Mouse (Mus musculus) lung, embryonic 16.5 days (tissue): Measurements from ENCODE around the gene Fam222b. TPM values are rescaled to one million over a fixed set of nuclear protein-coding genes. Genes with fewer than 3 reads are reported as not detected.

Source experiments
- ATAC-seq: fragments of 200-750 bp; cut with Nextera tagmentation; 2 replicates; pipeline ENCODE4 v1.8.0; 2017; ENCODE audit warnings: low read depth, mild to moderate bottlenecking, moderate library complexity
- H3K27ac ChIP-seq: fragments of 300-500 bp; sonication (generic); 2 replicates; pipeline ENCODE4 v1.5.1; 2014; ENCODE audit warnings: mild to moderate bottlenecking, control low read depth, low read length
- H3K27me3 ChIP-seq: fragments of 300-500 bp; sonication (generic); 2 replicates; pipeline ENCODE4 v1.6.1; 2014; ENCODE audit warnings: low read depth, low read length, mixed read lengths; ENCODE audit not compliant: control insufficient read depth, insufficient read depth
- H3K36me3 ChIP-seq: fragments of 300-500 bp; sonication (generic); 2 replicates; pipeline ENCODE4 v1.6.1; 2014; ENCODE audit warnings: low read length; ENCODE audit not compliant: control insufficient read depth, insufficient read depth
- H3K4me1 ChIP-seq: fragments of 300-500 bp; sonication (generic); replicated peaks from 2 replicates; pipeline ENCODE4 v1.6.1; 2014; ENCODE audit warnings: low read length, mixed read lengths; ENCODE audit not compliant: control insufficient read depth, insufficient read depth
- H3K4me2 ChIP-seq: fragments of 300-500 bp; sonication (generic); 2 replicates; pipeline ENCODE4 v1.6.1; 2014; ENCODE audit warnings: low read depth, low read length, control low read depth
- H3K4me3 ChIP-seq: fragments of 300-500 bp; sonication (generic); 2 replicates; pipeline ENCODE4 v1.5.1; 2014; ENCODE audit warnings: mild to moderate bottlenecking, low read length, control low read depth
- H3K9ac ChIP-seq: fragments of 300-500 bp; sonication (generic); 2 replicates; pipeline ENCODE4 v1.6.1; 2014; ENCODE audit warnings: low read length, control low read depth
- H3K9me3 ChIP-seq: fragments of 300-500 bp; sonication (generic); 2 replicates; pipeline ENCODE4 v1.6.1; 2016; ENCODE audit warnings: low read length; ENCODE audit not compliant: control insufficient read depth
- WGBS: fragments of 180-500 bp; shearing (Covaris S2); extraction: QIAGEN DNeasy Blood & Tissue Kit; methylation state at CpG from one replicate; pipeline ENCODE4 v1.1.7; 2014; 5-methylcytosine and 5-hydroxymethylcytosine counted together
- polyA plus RNA-seq: library from polyadenylated mRNA; unstranded; fragments of >200 nt; fragmentation: Nextera tagmentation; extraction: Ambion mirVana; gene quantifications from 2 replicates; pipeline ENCODE4 v1.2.1, GENCODE M21; 2015

Gene Fam222b
- polyA plus RNA-seq, 1 experiment from 2014 or later: 17.1 TPM

DNA sequence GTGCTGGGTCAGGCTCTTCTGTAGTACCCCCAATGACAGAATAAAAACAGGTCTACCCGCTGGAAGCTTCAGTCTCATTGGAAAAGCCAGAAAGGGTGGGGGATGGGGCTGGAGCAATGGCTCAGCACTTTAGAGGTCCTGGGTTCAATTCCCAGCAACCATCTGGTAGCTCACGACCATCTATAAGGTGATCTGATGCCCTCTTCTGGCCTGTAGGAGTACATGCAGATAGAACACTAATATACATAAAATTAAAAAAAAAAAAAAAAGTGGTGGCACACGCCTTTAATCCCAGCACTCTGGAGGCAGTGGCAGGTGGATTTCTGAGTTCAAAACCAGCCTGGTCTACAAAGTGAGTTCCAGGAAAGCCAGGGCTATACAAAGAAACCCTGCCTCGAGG is 76.9 kb downstream of the Fam222b start:
- WGBS: 71% methylated on average over 4 of the region's 4 CpGs

DNA sequence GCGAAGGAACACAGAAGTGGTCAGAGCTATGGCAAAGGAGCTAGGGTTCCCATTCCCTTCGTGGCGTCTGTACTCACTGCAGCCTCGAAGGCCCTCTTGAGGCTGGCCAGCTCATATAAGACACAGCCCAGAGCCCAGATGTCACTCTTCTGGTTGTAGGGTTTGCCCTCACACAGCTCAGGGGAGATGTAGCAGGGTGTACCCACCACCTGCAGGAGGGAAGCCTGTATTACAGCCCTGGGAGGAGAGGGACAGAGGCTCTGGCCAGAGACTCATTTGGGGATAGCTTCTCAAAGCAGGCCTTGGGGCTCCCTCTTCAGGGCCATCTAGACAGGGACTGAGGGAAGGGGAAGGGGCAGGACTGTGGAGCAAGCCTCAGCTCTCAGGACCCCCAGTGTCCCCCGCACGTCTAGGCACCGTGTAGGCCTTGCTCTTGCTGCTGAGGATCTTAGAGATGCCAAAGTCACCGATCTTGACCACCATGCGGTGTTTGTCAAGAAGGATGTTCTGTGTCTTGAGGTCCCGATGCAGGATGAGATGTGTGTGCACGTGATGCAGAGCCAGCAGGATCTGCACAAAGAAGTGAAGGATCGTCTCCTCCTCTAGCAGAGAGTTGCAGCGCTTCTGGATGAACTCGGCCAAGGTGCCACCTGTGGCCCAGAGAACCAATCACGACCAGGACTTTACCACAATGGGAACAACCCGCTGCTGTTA is 77.7 kb downstream of the Fam222b start:
- H3K9ac ChIP-seq: no peak overlapping the region
- peaks cover 3% of the 10 kb centered on the region for H3K4me1 ChIP-seq
- no peaks in the 10 kb centered on the region for H3K27me3 ChIP-seq
- no peak overlapping the region for H3K4me3 ChIP-seq
- ATAC-seq: no peak
- H3K36me3 ChIP-seq: no peaks in the 10 kb centered on the region
- WGBS: 78% methylated on average over 16 of the region's 16 CpGs
- no peaks in the 10 kb centered on the region for H3K9me3 ChIP-seq
- no peak overlapping the region for H3K4me2 ChIP-seq
- H3K27ac ChIP-seq: no peak overlapping the region

More for the DNA sequence above, 76.9 kb downstream of the Fam222b start:
- Histone ChIP-seq H3K4me1 (peaks cover 10% of the 10 kb centered on the region), H3K4me2 (no peak overlapping the region), H3K9me3 (no peaks in the 10 kb centered on the region), H3K36me3 (no peaks in the 10 kb centered on the region), H3K4me3 (no peak overlapping the region), H3K9ac (no peak overlapping the region), H3K27ac (no peak overlapping the region), H3K27me3 (no peaks in the 10 kb centered on the region)
- ATAC-seq: no peak

DNA sequence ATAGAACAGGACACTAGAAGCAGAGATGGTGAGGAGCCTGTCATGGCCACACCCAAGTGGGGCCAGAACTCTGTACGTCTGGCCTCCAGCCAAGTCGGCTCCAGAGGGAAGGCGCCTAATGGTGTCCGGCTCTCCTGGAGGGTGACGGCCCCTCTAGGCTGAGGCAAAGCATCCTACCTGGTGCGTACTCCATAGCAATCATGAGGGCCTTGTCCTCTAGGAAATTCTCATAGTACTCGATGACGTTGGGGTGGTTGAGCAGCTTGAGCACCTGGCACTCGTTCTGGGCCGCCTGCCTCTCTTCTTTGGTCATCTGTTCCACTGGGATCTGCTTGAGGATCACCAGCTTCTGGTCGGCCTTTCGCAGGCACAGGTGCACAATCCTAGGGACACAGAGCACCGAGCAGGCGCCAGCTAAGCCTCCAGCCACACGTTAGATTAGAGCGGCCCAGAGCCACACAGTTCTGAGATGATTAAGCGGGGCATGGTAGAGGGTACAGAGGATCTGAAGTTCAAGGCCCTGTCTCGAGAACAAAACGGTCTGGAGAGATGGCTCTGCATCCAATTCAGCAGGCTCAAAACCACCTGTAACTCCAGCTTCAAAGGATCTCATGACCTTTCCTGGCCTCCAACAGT is 78.4 kb downstream of the Fam222b start:
- Histone ChIP-seq H3K36me3 (no peaks in the 10 kb centered on the region), H3K4me3 (no peak overlapping the region), H3K4me1 (peaks cover 7% of the 10 kb centered on the region), H3K9ac (no peak overlapping the region), H3K4me2 (no peak overlapping the region), H3K9me3 (no peaks in the 10 kb centered on the region), H3K27ac (no peak overlapping the region), H3K27me3 (no peaks in the 10 kb centered on the region)
- 72% methylated on average over 19 of the region's 19 CpGs for WGBS
- no peak for ATAC-seq

DNA sequence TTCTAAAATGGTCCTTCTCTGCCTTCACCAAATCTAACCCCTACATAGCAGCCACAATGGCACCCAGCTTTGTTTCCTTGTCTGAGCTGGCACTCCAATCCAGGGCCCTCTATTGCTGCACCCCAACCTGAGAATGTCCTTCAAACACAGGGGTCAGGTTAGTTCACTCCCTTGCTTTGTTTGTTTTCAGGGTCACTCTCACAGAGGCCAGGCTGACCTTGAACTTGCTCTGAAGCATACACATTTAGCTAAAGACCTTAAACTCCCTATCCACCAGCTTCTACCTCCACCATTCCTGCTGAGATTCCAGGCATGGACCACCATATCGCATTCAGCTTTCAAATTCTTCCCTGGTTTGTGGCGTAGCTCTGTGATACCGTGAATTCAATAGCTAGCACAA is 80.0 kb downstream of the Fam222b start:
- Histone ChIP-seq H3K27ac (no peak overlapping the region), H3K9me3 (no peaks in the 10 kb centered on the region), H3K36me3 (no peaks in the 10 kb centered on the region), H3K4me2 (no peak overlapping the region), H3K27me3 (no peaks in the 10 kb centered on the region), H3K9ac (no peak overlapping the region), H3K4me3 (no peak overlapping the region), H3K4me1 (peaks cover 12% of the 10 kb centered on the region)
- WGBS: 68% methylated on average over 3 of the region's 3 CpGs
- no peak for ATAC-seq

DNA sequence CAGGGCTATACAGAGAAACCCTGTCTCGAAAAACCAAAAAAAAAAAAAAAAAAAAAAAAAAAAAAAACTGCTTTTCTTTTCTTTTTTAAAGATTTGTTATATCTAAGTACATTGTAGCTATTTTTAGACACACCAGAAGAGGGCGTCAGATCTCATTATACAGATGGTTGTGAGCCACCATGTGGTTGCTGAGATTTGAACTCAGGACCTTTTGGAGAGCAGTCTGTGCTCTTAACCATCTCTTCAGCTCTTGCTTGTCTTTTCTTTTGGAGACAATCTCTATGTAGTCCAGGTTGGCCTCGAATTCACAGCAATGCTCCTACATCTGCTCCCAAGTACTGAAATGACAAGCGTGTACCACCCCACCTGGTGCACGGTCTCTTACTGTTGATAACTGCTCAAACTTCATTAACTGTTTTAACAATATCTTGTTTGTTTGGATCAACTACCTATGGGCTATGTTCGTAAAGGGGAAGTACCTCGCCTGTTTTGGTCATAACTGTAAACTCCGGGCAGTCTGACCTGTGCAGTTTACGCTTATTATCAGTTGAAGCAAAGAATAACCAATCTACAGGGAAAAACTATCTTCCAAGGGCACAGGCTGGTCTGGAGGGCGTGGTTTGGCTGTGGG is 81.4 kb downstream of the Fam222b start:
- peaks cover 9% of the 10 kb centered on the region for H3K36me3 ChIP-seq
- no peaks in the 10 kb centered on the region for H3K27me3 ChIP-seq
- H3K27ac ChIP-seq: peak overlapping the region; percentile 98
- peaks cover 26% of the 10 kb centered on the region for H3K4me1 ChIP-seq
- H3K9ac ChIP-seq: peak overlapping the region; percentile 66
- no peak for ATAC-seq
- H3K4me2 ChIP-seq: peak overlapping the region; percentile 78
- H3K4me3 ChIP-seq: peak overlapping the region; percentile 78
- H3K9me3 ChIP-seq: no peaks in the 10 kb centered on the region
- WGBS: 1% methylated on average over 9 of the region's 10 CpGs

DNA sequence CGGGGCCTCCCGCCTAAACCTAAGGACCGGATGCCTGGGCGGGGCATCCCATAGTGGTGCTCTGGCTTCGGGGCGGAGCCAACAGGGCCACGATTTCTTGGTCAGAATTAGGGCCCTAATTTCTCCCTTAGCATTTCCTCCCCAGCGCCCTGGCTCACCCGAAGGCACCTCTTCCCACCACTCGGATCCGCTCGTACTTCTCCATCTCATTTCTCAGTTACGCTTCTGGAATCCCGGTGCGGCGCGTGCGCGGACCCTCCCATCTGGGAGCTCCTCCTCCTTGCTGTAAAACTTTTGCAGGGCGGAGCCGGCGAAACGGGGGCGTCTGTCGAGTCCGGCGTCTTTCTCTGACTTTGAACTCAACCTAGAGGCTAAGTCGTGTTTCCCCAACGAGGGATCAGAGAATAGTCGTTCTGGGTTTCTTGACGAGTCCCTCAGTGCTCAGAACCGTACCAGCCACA is 82.0 kb downstream of the Fam222b start, which contains the start of the genes Nek8 and Tlcd1:
Nek8 (minus strand) TSS at position 274 of the 461 bp plus-strand sequence.
Tlcd1 (plus strand) TSS at position 310 of the 461 bp plus-strand sequence.
- H3K27me3 ChIP-seq: no peaks in the 10 kb centered on the region
- peak; percentile 64 for ATAC-seq
- peak within 1 kb of the TSS; percentile 78 for H3K4me2 ChIP-seq
- under 1% methylated on average over 32 of the region's 32 CpGs for WGBS
- H3K9ac ChIP-seq: peak within 1 kb of the TSS; percentile 66
- H3K4me1 ChIP-seq: peaks cover 30% of the 10 kb centered on the region
- no peaks in the 10 kb centered on the region for H3K9me3 ChIP-seq
- H3K4me3 ChIP-seq: peak within 1 kb of the TSS; percentile 78
- peaks cover 14% of the 10 kb centered on the region for H3K36me3 ChIP-seq
- H3K27ac ChIP-seq: peak within 1 kb of the TSS; percentile 98

DNA sequence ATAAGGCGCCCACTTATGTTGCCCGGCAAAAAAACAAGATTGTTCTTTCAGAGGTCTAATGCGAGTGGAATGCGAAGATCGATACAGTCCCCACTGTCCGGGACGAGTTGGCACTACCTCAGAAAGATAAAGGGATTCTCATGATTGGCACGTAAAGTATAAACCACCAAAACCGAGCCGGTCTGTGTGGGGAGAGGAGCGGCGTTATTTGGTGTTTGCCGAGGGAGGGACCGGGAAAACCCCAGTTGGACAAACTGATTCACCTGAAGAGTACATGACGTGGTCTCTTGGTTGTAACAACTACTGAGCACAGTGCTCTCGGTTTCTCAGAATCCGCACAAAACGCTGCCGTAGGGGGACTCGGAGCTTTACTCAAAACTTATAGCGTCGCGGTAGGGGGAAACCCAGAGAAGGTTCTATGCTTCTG is 82.5 kb downstream of the Fam222b start:
- Histone ChIP-seq H3K4me1 (peaks cover 33% of the 10 kb centered on the region), H3K9ac (peak overlapping the region; percentile 66)
- under 1% methylated on average over 23 of the region's 23 CpGs for WGBS

DNA sequence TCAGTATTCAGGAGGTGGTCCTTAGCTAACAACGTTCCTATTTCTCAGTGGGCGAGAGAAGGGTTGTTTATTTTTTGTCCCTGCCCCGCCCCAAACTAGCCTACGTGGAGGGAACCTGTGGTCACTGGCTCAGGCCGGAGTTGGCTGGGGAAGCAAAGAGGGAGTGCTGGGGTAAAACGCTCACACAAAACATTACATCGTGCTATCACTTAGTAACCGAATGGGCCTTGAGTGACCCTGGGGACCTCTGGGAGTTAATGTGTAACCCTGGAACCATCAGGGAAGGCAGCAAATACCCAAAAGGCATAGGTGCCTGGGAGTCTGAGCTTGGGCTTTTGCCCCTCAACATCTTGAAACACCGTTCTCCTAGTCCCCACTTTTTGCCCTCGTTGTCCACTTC is 83.0 kb downstream of the Fam222b start:
- H3K4me2 ChIP-seq: peak overlapping the region; percentile 78
- H3K9ac ChIP-seq: peak overlapping the region; percentile 66
- H3K36me3 ChIP-seq: peaks cover 18% of the 10 kb centered on the region
- WGBS: under 1% methylated on average over 10 of the region's 10 CpGs
- no peaks in the 10 kb centered on the region for H3K27me3 ChIP-seq
- H3K4me3 ChIP-seq: peak overlapping the region; percentile 78
- H3K4me1 ChIP-seq: peaks cover 39% of the 10 kb centered on the region
- peak; percentile 4 for ATAC-seq
- no peaks in the 10 kb centered on the region for H3K9me3 ChIP-seq
- H3K27ac ChIP-seq: peak overlapping the region; percentile 98

More for the DNA sequence above, 82.5 kb downstream of the Fam222b start:
- Histone ChIP-seq H3K27me3 (no peaks in the 10 kb centered on the region), H3K9me3 (no peaks in the 10 kb centered on the region), H3K36me3 (peaks cover 15% of the 10 kb centered on the region), H3K4me3 (peak overlapping the region; percentile 78), H3K27ac (peak overlapping the region; percentile 98), H3K4me2 (peak overlapping the region; percentile 78)
- no peak for ATAC-seq
